Mouse (Mus musculus): ENCODE data around the gene Matk.

- TF ChIP-seq CTCF (IDR thresholded peaks at IDR 0.05; ENCODE audit: borderline replicate concordance, insufficient read depth, low read depth, low read length) (no peak), POLR2A (IDR thresholded peaks at IDR 0.05; ENCODE audit: borderline replicate concordance, insufficient read depth, low read length) (no peak)
Measured at GRCm38 (mm10) chr10:81231436-81231835, 21.3 kb upstream of the Matk start.

Data from cerebellum, adult 2 months (tissue).